Mouse (Mus musculus): ENCODE measurements around the gene Thnsl2. TPM values are rescaled to one million over a fixed set of nuclear protein-coding genes. Genes with fewer than 3 reads are reported as not detected.

The Thnsl2 gene
- polyA plus RNA-seq, 1 experiment from 2014 or later: 12.6 TPM

DNA sequence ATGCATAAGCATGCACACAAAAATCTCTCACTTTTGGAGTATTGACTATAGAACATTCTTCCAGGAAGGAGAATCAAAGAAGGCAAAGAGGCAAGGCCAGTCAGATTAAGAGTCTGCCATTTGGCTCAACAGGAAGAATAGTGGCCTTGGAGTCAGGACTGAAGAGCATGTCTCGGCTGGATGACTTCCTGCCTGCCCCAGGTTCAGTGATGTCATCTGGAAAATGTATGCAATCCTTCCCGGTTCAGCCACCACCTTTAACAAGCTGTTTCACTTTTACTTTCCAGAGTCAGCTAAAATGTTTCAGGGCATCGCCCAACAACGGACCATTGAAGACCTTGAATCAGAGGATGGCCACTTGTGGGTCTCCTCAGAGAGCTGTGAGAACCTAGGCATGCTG, 55.2 kb downstream of the Thnsl2 start:
- Histone ChIP-seq H3K4me3 (replicated peaks) (no peak overlapping the region), H3K9ac (no peak overlapping the region), H3K9me3 (no peaks in the 10 kb centered on the region), H3K4me1 (no peaks in the 10 kb centered on the region), H3K36me3 (no peaks in the 10 kb centered on the region), H3K27me3 (replicated peaks) (no peaks in the 10 kb centered on the region), H3K4me2 (no peak overlapping the region), H3K27ac (no peak overlapping the region)
- 61% methylated on average over 4 of the region's 4 CpGs for WGBS
- no peak for ATAC-seq (ENCODE audit: insufficient read depth, low FRiP score, low read depth)

DNA sequence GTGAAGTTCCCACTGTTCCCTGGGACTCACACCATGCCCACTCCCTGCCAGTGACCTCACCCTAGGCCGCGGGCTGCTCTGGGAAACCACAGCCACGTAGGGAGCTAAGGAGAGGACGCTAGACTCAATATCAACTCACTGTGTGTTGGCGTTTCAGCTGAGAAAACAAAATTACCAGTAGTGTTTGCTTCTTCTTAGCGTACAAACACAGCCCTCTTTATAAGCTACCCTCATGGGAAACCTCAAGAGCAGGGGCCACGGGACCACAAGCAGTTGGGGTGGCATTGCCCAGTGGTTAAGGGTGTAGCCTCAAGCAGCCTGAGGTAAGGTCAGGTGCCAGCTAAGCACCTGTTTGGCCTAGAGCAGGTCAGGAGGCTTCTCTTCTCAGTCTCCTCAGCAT, 60.8 kb downstream of the Thnsl2 start:
- Histone ChIP-seq H3K27me3 (replicated peaks) (no peaks in the 10 kb centered on the region), H3K36me3 (no peaks in the 10 kb centered on the region), H3K9ac (no peak overlapping the region), H3K27ac (no peak overlapping the region), H3K9me3 (no peaks in the 10 kb centered on the region), H3K4me1 (no peaks in the 10 kb centered on the region), H3K4me2 (no peak overlapping the region), H3K4me3 (replicated peaks) (no peak overlapping the region)
- WGBS: 66% methylated on average over 7 of the region's 7 CpGs
- ATAC-seq (ENCODE audit: insufficient read depth, low FRiP score, low read depth): no peak

GRCm38 (mm10) chr6:71082084-71082483, 62.2 kb downstream of the Thnsl2 start:
- 72% methylated on average over 11 of the region's 11 CpGs for WGBS
- ATAC-seq (ENCODE audit: insufficient read depth, low FRiP score, low read depth): no peak
- H3K4me3 ChIP-seq (replicated peaks): no peak overlapping the region

DNA sequence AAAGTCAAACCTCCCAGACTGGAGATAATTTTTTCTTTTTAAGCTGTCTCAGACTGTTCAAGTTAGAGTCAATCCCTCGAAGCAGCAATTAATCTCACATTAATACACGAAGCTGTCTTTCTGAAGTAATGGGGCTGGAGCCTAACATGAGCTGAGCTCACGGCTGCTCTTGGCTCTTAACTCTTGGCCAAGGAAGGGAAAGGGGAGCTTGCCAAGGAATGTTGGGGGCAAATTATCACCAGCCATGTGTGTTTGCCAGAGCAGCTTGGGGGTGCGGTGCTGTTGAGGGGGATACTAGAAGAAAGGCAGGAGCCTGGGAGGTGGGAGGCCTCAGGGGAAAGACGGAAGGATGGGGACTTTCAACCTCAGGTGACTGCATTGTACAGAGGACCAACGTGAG, 63.0 kb downstream of the Thnsl2 start:
- Histone ChIP-seq H3K36me3 (no peaks in the 10 kb centered on the region), H3K27me3 (replicated peaks) (no peaks in the 10 kb centered on the region), H3K27ac (no peak overlapping the region), H3K4me3 (replicated peaks) (no peak overlapping the region), H3K4me2 (no peak overlapping the region), H3K9me3 (no peaks in the 10 kb centered on the region), H3K4me1 (no peaks in the 10 kb centered on the region), H3K9ac (no peak overlapping the region)
- ATAC-seq (ENCODE audit: insufficient read depth, low FRiP score, low read depth): no peak
- WGBS: 56% methylated on average over 6 of the region's 6 CpGs

More at GRCm38 (mm10) chr6:71082084-71082483, 62.2 kb downstream of the Thnsl2 start:
- H3K36me3 ChIP-seq: no peaks in the 10 kb centered on the region
- no peak overlapping the region for H3K9ac ChIP-seq
- no peaks in the 10 kb centered on the region for H3K27me3 ChIP-seq (replicated peaks)
- H3K27ac ChIP-seq: no peak overlapping the region
- no peaks in the 10 kb centered on the region for H3K4me1 ChIP-seq
- no peaks in the 10 kb centered on the region for H3K9me3 ChIP-seq
- no peak overlapping the region for H3K4me2 ChIP-seq

Other genes with a start within 250 kb of the Thnsl2 start
- not detected in 2 replicates for gene Tex37, start 225.5 kb downstream of the Thnsl2 start, polyA plus RNA-seq (2015; fragmentation: Nextera tagmentation; extraction: Ambion mirVana)
- gene Foxi3, start 187.9 kb downstream of the Thnsl2 start, polyA plus RNA-seq (2015; fragmentation: Nextera tagmentation; extraction: Ambion mirVana): not detected in 2 replicates
- 500 and 589 TPM in 2 replicates for gene Fabp1, start 55.4 kb upstream of the Thnsl2 start, polyA plus RNA-seq (2015; fragmentation: Nextera tagmentation; extraction: Ambion mirVana)
- 60.0 and 60.8 TPM in 2 replicates for gene Krcc1, start 127.2 kb upstream of the Thnsl2 start, polyA plus RNA-seq (2015; fragmentation: Nextera tagmentation; extraction: Ambion mirVana)
- 0.32 and 0.53 TPM in 2 replicates for gene Smyd1, start 177.8 kb upstream of the Thnsl2 start, polyA plus RNA-seq (2015; fragmentation: Nextera tagmentation; extraction: Ambion mirVana)
- 0.09 and 0.14 TPM in 2 replicates for gene Cd8b1, start 178.3 kb upstream of the Thnsl2 start, polyA plus RNA-seq (2015; fragmentation: Nextera tagmentation; extraction: Ambion mirVana)
- gene Cd8a, start 229.0 kb upstream of the Thnsl2 start, polyA plus RNA-seq (2015; fragmentation: Nextera tagmentation; extraction: Ambion mirVana): 0.09 TPM in 1 of 2 replicates, not detected in the other

All from stomach, embryonic 15.5 days (tissue).